Mouse (Mus musculus) megakaryocyte progenitor cell, adult 5-6 weeks (primary cell): ENCODE data around the gene Desi1. TPM values are rescaled to one million over a fixed set of nuclear protein-coding genes. Genes with fewer than 3 reads are reported as not detected.

ENCODE experiments used
- ATAC-seq: replicated peaks from 2 replicates; pipeline ENCODE4 v1.8.0; 2016; ENCODE audit warnings: mild to moderate bottlenecking, moderate TSS enrichment, inconsistent platforms; ENCODE audit not compliant: poor library complexity
- total RNA-seq, 2 experiments: library from RNA; stranded (forward) in 1 of 2; stranded (reverse) in 1 of 2; fragments of 157-497, 149-512 nt in 1 of 2; fragments of 200-1000 nt in 1 of 2; gene quantifications; 2 replicates each; pipeline versions ENCODE4 v1.2.3 to v1.2.4; 2015 to 2017

Gene Desi1
- total RNA-seq (2015): 32.6 and 38.4 TPM in 2 replicates
- total RNA-seq (2017): 7.1 and 9.2 TPM in 2 replicates

GRCm38 (mm10) chr15:82033762-82034161, at the start of gene Desi1:
Gene Desi1 (minus strand): TSS chr15:82033862.
- ATAC-seq: no peak

- peak; percentile 90 for ATAC-seq
Observed at GRCm38 (mm10) chr15:82081161-82081560, 47.5 kb upstream of the Desi1 start.

- no peak for ATAC-seq
Observed at GRCm38 (mm10) chr15:82079883-82080282, 46.2 kb upstream of the Desi1 start.

- peak; percentile 63 for ATAC-seq
Observed at GRCm38 (mm10) chr15:82073490-82073889, 39.8 kb upstream of the Desi1 start.

DNA sequence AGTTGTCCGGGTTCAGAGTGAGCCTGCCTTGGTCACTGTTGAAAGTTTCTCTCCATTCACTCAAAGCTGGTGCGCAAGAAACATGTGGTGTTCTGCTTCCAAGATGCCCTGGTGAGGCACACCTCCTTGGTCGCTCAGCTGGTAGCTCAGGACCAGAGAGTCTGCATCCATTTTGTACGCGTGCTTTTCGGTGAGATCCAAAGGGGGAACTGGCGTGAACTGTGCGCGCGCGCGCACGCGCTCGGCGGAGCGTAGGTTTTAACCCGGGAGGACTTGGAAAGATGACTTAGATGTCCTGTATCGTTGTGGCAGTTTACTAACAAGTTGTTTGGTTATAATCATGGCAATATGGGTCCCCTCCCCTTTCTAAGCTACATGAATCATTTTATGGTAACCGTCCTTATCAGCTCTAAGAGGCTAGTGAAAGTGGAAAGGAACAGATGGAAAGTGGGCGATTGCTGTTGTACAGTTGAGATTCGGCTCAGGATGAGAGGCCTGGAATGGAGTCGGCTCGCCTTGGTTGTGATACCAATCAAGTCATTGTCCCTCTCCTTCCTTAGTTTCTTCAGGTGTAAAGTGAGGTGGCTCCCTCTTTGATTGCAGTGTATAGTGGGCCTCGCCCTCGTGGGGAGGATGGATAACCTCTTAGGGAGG, 38.3 kb upstream of the Desi1 start:
- ATAC-seq: no peak

DNA sequence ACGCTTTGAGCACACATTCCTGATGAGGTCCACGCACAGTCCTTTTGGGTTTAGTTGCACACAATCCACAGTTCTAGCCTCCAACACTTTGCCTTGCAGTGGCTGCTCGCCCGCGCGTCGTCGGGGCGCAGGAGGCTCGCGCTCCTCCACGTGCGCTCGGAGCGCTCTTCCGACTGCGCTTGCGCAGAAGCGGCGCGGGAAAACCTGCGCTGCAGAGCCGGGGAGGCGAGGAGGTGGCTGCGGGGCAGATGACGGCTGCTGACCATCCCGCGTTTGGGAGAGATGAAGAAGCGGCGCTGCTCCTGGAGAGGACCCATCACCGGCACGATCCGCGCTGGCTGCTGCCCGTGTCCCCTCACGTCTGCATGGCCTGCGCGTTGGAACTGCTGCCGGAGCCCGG, 36.2 kb upstream of the Desi1 start, which contains the start of gene Mei1:
Gene Mei1, plus strand, starts transcription at position 99 of the 400 bp plus-strand sequence.
- no peak for ATAC-seq

GRCm38 (mm10) chr15:82065511-82065910, 31.8 kb upstream of the Desi1 start:
- ATAC-seq: peak; percentile 61; the same call in 1 of the 2 replicates

GRCm38 (mm10) chr15:82063909-82064308, 30.2 kb upstream of the Desi1 start:
- ATAC-seq: no peak

GRCm38 (mm10) chr15:82058719-82059201, 25.1 kb upstream of the Desi1 start, which contains the start of gene 4930407I10Rik:
Gene 4930407I10Rik (plus strand): TSS chr15:82059151.
- ATAC-seq: no peak

DNA sequence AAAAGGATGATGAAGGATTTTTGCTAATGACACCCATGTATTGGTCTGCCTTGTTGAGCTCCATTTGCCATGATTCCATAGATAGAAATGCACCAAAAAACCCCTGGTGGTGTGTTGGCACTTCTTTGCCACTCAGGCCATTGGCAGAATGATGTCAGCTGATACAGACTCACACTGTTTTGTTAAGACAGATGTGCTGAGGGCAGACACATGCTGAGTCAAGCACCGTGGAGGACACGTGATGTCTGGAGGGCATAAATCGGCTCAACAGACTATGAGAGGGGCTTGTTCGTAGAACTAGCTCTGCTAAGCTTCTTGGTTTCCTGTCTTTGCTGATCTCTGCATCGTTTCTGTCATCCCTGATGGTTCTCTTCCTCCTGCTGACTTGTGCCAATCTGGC, 18.9 kb upstream of the Desi1 start:
- no peak for ATAC-seq

DNA sequence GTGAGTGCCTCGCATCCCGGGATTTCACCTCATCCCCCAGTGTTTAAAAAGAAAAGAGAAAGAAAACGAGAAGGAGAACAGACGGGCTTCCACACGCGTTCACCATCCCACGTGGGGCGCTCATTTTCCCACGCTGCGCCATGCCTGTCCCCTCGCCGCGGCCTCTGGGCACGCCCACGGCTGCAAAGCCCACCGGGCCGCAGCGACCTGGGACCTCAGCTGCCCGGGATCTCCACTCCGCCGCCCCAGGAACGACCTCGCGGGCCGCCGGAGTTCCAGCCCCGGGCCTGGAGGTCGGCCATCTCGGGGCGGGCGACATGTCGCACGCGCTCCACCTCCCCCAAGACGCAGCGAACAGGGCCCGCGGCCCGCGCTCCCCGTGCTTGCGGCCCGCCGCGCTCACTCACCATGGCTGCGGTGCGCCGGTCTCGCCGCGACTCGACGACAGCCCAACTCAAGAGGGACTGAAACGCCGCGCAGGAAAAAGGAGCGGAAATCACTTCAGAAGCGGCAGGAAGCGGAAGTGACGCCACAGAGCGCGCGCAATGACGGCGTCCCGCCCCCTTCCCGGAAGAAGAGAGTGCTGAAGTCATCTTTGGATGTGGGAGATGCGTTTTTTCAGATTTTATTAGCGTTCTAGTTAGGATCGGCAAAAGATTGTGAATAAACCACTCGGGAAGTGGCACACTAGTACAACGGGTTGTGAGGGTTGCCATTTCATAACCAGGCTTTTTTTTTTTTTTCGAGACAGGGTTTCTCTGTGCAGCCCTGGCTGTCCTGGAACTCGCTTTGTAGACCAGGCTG, 13.6 kb upstream of the Desi1 start, which contains the start of gene Snu13:
Gene Snu13, minus strand, starts transcription at position 519 of the 804 bp plus-strand sequence.
- ATAC-seq: peak; percentile 92

DNA sequence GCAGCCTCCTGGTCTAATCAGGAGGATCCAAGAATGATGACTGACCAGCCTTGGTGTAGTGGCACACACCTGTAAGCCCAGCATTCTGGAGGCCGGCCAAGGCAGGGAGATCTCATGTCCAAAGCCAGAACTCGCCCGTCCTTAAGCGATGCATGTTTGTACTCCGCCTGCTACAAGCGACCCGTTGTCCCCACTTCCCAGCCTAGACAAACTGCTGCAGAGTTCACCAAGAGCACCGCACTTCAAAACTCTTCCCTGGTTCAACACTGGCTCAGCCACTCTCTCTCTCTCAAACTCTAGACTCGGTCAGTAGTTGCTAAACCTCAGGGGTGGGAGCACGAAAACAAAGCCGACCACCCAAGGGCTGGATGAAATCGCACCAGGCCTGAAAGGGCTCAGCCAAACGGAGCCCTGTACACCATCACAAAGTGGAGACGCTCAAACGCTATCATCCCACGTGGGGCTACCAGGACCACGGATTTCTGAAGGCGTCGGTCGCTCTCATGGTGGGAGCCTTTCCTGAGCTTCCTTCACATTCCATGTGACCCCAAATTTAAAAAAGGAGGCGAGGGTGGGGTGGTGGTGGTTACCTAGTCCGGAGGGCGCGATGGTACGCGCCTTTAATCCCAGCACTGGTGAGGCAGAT, 12.7 kb upstream of the Desi1 start:
- ATAC-seq: peak; percentile 41

DNA sequence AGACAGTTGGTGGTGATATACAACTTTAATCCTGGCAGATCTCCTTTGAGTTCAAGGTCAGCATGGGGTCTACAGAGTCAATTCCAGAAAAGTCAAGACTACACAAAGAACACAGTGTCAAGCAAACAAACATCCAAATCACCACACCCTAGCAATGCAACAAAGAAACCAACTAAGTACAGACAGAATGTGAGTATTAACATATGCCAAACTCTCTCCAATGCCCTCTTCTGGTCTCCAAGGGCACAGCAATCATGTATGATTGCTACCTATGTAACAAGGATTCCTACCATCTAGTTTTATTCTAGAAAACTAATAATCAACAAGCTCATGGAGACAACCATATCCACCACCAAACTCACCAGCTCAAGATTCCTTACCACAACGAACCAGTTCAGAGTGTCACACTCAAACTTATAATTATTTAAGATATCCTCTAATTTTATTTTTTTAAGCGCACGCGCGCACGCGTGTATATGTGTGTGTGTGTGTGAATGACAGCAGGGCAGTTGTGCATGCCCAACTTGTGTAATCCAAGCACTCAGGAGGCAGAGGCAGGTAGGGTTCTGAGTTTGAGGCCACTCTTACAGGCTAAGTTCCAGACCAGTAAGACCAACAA, 10.6 kb upstream of the Desi1 start:
- peak; percentile 49 for ATAC-seq

- peak; percentile 92 for ATAC-seq
Observed at GRCm38 (mm10) chr15:82040650-82041049, 7.0 kb upstream of the Desi1 start.

DNA sequence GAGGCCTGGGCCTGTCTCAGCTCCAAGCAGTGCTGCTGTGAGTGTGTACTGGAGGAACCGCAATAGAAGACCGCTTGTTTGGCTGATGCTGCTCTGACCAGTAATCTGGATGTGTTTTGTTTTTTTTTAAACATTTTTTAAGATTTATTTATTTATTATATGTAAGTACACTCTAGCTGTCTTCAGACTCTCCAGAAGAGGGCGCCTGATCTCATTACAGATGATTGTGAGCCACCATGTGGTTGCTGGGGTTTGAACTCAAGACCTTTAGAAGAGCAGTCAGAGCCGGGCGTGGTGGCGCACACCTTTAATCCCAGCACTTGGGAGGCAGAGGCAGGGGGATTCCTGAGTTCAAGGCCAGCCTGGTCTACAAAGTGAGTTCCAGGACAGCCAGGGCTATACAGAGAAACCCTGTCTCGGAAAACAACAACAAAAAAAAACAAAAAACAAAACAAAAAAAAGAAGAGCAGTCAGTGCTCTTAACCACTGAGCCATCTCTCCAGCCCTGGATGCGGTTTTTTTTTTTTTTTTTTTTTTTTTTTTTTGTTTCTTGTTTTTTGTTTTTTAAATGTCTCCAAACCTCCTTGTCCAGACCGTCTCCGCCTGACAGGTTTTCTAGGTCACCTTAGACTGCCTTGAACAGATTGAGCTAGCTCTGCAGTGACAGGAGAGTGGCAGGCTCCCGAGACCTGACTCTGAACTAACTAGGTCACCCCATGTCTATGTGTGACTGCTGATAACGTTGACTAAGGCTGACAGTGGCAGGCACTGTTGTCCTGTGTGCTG, 2.4 kb upstream of the Desi1 start:
- ATAC-seq: no peak

DNA sequence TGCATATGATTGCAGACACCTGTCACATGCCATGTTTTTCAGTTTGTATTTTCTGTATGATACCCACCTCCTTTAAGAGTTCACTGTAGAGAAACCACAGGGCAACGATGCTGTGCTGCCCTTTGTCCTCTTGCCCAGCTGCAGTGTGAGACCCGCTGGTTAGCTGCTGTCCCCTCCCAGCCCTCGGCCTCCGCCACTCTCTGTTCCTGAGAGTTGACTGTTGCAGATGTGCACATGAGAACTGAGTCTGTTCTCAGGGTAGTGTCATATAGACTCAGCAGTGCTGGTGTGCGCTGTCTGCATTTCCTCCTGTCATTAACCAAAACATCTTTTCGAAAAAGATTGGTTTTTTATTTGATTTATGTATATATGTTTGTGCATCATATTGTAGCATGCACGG, 1.3 kb downstream of the Desi1 start:
- no peak for ATAC-seq

DNA sequence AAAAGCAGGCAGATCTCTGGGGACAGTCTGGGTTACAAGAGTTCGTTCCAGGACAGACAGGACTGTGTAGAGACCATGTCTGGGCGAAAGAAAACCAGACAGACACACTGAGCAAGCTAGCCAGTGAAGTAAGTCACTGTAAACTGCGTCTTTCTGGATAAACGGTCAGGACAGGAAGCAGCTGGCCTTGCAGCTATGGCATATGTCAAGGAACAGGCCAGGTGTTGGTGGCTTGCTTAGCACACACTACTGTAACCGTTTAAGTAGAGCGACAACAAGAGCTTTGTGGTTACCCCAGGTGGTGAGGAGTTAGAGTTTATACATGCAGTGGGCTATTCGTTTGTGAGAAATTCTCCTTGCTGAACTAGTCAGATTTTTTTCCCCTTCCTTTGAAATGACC, 5.9 kb downstream of the Desi1 start:
- 0 out of 2 replicates have a peak, but pooled peaks have one; percentile 23 for ATAC-seq

DNA sequence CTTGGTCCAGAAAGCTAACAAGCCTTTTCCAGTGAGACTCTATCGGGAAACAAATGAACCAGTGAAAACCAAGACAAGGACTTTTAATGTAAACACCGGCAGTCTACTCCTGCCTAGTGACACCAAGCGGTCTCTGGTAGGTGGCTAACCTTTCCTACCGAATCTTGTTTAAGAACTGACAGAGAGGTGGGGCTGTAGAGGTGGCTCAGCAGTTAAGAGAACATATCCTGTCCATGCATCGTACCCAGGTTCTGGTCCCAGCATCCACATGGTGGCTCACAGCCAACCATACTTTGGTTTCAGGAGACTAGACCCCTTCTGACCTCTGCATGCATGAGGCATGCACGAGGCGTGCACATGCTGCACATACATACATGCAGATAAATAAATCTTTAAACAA, 6.4 kb downstream of the Desi1 start:
- no peak for ATAC-seq

- no peak for ATAC-seq
Observed at GRCm38 (mm10) chr15:82023965-82024635, 9.6 kb downstream of the Desi1 start.
